Mouse (Mus musculus): ENCODE measurements around the gene C1ql1.

The C1ql1 gene

DNA sequence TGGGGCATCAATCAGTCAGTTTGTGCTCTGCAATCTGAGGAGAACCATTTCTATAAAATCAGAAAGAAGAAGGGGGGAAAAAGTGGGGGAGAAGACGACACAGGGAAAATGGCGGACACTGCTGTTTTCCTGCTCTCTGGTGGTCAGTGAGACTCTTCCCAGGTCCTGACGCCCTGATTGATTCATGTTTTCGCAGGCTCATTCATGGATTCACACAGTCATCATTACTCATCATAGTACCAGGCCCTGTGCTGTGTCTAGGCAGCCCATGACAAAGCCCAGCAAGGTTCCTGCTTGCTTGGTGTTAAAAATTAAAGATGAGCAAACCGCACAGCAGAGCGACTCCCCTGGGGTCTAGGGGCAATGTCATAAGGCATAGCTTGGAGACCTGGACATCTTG, 11.9 kb upstream of the C1ql1 start:
- DNase-seq (ENCODE audit: low spot score), result no peak

DNA sequence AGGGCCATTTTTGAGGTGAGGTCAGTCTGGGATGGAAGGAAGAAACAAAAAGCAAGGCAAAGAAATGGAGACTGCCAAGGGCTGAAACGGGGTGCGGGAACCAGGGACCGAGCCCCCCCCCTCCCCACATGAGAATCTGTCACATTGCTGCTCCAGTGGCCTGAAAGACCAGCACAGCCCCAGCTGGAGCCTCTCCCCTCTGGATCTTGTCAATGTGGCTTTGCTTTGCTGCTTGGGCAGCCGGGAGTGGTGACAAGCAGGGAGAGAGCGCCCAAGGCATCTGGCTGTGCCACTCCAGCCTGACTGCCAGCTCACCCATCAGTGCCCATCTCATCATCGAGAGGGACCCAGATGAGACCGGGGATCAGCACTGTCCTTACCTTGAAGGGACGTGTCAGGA, 11.2 kb upstream of the C1ql1 start:
- DNase-seq (ENCODE audit: low spot score), result no peak

DNA sequence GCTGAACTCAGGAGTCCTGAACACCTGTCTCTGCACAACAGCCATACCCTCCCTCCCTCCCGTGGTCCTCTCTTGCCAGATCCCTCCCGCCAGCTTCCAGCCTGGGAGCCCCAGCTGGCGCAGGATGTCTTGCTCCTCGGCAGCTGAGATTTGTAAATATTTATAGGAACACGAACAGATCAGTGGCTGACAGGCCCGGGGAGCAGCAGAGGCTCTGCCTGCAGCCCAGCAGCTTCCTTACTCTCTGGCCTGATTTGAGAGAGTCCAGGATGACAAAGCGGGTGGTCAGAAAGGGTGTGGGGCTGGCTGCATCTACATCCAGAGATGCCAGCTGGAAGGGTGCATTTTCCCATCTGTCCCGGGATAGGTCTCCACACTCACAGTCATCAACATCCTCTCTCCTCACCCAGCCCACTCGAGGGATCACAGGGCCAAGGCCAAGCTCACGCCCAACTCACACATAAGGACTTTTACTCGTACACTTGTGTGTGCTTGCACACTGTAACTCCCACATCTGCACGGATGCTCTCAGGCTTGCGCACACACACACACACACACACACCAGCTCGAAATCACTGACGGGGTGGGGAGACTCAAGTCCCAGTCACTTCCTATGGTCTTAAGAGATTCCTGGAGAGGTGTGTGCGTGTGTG, 10.6 kb upstream of the C1ql1 start:
- DNase-seq (ENCODE audit: low spot score), result no peak

DNA sequence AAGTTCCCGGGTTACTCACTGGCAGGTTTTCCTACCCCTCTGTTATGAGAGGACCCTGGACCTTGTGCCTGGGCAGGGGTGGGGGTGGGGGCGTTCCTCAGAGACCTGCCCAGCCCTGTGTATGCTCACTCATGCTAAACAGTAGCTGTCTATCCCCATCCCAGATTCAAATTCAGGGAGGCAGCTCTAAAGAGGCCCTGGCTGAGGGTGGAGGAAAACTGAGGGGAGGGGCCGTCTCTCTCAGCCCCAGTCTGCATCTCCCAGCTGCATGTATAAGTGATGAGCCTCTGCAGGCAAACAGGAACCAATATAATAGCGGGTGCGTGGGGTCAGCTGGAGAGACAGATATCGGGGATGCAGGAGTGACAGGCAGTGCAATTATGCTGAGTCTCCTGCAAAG, 6.4 kb upstream of the C1ql1 start:
- DNase-seq (ENCODE audit: low spot score), result no peak

DNA sequence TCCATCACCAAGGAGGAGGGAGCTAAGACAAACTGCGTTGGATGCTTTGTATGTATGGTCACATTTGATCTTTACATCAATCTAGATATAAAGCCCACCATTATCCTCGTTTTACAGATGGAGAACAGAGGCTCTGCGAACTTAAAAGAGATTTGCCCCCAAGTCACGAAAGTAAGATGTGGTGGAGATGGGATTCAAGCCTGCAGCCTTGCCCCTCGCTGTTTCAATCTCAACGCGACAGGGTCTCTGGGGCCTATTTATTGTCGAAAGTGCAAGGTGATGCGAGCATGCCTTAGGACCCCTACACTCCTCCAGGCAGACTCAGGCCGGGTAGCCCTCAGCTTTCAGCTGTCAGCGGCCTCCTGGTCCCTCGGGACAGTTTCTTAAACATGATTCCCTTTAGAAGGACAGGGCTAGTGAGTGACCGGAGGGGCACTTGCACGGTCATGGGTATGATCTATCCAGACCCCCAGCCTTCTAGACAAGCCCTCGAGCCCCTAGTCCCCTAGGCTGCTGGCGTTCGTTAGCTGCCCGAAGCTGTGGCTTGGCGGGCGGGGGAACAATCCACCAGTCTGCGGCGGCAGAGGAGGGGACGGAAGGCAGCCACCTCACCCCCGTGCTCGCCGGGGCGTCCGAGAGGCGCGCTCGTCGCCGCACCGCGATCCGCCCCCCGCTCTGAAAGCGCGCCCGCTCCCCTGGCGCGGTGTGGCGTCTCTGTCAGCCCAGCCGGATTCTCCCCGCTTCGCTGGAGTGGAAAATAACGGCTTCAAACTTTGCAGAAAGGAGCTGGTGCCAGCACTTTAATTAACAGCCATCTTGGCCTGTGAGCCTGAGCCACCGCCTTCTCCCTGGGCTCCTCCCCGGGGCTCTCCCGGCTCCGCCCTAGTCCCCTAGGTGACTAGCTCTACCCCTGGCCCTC, 1.8 kb upstream of the C1ql1 start:
- DNase-seq (ENCODE audit: low spot score), result no peak

DNA sequence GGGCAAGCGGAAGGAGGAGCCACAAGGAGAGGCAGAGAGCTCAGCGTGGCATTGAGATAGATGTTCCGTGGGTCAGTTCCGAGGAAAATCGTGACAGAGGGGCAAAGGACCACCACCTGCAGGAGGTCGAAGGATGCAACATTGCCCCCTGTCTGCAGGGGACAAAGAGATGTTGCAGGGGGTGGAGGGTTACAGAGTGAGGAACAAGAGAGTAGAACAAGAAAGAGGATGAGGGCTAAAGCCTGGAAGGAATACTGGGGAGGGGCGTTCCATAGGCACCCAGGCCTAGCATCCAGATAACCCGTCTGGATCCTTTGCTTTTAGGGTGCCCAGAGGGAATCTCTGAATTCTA, 480 bp upstream of the C1ql1 start:
- DNase-seq (ENCODE audit: low spot score), result no peak

DNA sequence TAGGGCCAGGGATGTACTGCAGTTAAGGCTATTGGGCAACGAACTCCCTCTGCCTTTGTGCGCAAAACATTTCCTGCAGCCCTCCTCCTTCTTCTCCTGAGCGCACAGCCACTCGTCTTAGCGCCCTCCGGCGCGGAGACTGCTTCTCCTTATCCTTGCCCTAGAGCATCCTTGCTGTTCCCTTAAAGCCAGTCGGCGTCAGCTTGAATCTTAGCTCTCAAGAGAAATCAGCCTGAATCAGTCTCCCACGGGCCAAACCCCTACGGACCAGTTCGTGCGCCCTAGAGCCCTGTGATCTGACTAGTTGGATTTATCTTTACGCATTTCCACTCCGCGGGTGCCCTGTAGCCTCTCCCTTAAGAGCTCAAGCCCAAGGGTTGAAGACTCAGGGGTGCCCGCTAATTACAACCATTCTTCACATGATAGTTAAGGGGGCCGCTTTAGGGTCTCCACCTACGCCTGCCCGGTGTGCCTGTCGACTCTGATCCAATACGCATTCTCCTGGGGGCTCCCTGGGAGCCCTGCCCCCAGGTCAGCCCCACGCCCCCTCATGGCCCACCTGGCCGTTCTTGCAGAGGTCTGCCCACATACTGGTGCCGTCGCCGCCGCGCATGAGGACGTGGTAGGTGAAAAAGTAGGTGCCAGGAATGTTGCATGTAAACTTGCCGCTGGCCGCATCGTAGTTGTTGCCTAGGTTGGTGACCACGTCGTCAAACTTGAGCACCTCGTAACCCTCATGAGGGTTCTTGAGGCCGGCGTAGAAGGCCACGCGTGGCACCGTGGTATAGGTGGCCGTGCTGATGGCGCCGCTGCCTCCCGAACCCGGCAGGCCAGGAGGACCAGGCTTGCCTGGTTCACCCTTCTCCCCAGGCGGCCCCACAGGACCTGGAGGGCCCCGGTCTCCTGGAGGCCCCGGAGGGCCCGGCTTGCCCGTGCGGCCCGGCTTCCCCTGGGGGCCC, 903 bp downstream of the C1ql1 start:
- DNase-seq (ENCODE audit: low spot score), result no peak

DNA sequence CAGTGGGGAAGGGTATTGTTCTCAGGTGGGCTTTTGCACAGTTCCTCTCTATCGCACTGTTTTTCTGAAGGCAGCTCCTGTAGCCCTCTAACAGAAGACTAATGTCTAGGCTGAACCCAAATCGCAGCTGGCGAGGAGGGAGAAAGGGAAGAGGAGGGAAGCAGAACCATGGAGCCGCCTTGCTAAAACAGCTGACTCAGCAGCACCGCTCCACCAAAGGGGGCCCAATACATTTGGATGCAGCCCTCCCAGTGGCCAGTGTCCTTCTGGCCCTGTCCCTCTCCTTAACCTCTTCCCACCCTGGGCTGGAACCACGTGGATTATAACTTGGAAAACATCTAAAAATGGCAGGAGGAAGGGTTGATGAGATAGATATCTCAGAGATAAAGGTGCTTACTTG, 5.3 kb downstream of the C1ql1 start:
- no peak for DNase-seq (ENCODE audit: low spot score)

DNA sequence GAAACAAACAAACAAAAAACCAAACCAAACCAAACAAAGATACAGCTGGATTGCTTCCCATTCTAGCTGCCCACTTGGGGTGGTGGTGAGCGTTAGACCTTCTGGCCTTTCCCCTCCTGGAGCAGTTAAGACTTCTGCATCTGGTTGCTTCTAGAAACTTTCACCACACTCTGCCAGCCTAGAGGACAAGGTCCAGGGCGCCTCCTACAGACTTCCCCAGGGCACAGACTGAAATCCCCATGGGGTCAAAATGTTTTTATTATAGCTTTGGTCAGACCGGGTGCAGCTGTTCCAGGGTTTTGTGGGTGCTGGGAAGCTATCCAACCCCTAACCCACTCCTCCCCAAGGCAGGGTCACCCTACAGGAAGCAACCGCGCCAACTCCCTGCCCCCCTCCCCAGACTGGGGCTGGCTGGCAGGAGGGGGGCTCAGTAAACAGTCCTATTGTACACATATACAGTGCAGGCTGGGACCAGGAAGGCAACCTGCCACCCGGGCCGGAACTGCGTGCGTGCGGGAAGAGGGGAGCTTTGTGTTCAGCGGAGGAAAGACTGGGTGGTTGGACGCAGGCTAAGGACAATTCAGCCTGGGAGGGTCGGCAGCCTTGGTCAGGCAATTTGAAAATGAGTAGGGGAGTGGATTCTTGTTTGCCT, 7.3 kb downstream of the C1ql1 start:
- DNase-seq (ENCODE audit: low spot score), result no peak

DNA sequence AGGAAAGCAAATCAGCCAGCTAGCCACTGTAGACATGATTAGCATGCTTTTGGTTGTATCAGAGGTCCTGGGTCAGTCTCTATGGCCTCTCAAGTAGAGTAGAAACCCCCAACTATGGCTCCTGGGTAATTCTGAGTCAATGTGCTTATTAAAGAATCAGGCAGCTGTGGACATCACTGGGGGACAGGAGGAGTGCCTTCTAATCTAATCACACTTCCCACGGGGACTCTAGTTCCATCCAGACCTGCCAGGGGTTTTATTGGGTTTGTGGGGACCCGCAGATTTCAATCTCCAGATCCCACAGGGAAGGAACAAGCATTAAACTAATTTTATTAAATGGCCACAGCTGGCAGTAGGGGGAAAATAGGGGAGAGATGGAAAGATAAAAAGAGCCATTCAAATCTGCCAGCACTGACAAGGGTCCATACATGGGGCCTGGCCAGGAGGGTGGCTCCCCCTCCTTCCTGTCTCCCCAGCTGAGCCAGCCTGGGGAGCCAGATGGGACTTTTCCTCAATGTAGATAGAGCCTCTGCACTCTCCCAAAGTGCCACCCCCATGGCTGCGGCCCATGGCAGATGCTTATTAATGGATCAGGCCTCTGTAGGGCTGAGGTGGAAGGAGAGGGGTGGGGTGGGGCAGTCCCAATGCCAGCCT, 8.8 kb downstream of the C1ql1 start:
- DNase-seq (ENCODE audit: low spot score), result no peak

DNA sequence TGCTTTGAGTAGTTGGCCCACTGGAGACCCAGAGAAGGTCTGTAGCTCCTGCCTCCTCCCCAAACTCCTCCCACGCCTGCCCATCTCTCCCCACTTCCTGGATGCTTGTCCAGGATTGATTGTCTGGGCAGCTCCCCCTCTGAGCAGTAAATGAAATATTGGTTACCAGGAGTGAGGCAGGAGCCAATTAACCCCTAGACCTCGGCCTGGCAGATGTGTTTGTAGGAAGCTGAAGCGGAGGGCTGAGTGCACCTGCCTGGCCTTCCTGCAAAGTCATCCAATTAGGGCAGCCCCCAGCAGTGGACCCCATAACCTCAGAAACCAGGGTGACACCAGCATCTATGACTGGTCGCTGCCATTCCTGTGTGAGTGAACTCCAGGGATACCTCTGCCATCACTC, 10.2 kb downstream of the C1ql1 start:
- no peak for DNase-seq (ENCODE audit: low spot score)

DNA sequence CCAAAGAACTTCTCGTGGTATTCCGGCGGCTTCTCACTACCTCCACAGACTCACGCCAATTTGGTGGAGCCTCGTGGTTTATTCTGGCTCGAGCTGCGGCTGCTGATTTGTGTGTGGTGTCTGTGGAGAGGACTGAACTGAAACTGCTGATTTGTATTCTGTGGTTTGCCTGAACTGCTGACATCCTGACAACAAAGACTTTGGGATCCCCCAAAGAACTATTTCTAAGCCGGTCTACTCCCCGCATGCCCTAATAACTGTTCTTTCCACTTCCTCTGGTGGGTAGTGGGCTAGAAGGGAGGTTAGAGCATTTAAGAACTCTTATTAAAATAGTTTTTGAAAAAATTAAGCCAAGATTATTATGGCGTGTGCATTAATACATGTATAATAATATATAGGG, 15.8 kb downstream of the C1ql1 start:
- DNase-seq (ENCODE audit: low spot score), result no peak

DNA sequence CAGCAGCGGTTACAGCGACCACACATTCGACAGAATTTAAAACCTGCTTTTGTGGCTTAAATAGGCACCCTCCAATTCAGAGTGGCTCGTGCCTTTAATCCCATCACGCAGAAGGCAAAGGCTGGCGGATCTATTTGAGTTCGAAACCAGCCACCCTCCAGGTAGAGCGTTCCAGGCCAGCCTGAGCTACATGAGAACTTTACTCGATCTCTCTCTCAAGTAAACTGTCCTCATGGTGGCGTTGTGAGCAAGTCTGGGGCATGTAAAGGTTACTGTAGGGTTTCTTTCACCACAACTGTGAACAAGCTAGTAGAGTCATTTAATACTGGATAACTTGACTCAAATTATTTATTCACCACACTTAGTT, 21.2 kb downstream of the C1ql1 start:
- DNase-seq (ENCODE audit: low spot score), result no peak

DNA sequence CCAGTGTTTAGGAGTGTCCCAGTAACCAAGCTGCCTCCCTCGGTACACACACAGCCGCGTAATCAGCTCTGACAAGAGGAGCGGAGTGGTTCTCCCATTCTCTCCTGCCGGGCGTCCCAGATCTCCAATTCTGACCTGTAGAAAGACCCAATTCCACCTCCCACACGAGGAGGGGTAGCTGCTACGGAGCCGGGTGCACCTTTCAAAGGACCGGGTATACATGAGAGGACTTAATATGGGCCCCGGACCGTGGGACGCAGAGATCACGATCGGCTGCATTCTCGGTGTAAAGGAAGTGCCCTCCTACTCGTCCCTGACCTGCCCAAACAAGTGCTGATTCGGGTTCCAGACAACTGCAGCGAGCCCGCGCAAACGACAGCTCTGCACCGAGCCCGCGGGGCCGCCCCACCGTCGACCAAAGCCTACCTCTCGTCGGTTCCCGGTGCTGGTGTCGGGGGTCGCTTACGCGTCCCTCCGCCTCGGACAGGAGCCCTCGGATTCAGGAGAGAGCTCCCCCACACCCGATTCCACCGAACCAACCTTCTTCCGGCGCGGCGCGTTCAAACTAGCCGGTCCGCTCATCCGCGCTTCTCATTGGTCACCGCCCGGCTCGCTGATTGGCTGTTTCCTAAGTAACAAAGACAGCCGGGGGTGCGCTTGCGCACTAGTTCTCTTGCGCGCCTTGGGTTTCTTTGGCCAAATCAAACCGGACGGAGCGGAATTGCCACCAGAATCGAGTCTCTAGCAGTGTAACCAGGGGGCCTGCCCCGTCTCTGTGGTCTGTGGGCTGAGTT, 21.7 kb downstream of the C1ql1 start, which contains the start of gene Kif18b:
Gene Kif18b (minus strand): TSS at position 568 of the 794 bp plus-strand sequence.
- peak; percentile 87 for DNase-seq (ENCODE audit: low spot score)

DNA sequence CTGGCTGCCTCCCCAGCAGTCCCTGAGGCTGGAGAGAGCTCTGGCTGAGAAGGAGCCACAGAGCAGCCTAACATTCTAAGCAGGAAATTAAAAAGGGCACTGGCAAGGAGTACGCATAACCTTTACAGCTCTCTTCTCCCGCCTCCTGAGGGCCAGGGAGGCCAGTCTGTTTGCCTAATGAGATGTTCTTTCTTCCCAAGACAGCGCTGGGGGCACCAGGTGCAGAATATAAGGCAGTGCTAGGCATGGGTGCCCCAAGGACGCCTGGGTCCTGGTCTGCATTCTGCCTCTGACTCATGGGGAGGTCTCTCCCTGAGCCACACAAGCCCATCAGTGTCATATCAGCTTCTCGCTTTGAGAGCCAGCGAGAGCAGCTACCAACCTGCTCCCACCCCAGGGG, 25.0 kb downstream of the C1ql1 start:
- DNase-seq (ENCODE audit: low spot score), result no peak

DNA sequence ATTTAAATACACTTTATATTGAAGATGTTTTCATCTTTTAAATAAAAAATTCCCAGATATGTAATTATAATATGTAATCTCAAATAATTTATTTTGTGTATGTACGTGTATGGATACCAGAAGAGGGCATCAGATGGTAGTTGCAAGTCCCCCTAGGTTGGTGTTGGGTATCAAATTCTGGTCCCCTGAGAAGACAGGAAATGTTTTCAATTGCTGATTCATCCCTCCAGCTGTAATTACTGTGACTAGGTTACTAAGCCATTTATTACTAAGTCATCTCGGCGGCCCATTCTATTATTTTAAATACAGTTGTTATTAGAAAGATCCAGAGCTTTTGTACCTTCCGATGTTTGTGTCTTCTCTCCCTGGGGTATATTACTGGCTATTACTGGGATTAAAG, 28.4 kb downstream of the C1ql1 start:
- DNase-seq (ENCODE audit: low spot score), result no peak

DNA sequence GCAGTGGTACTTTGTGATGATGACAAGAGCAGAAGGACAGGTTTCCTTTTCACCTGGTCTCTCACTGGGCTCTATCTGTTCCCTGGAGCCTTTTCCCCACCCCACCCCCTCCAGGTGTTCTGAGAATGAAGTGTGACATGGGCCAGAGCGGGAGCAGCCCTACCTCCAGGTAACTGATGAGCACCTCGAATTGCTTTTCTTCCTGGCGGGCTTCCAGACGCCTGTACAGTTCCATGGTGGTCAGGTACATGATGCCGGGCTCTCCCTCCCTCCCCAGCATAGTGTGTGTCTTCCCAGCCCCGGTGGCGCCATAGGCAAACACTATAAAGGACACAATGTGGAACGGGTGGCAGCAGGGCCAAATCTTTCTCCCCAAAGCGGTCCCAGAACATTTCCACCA, 31.1 kb downstream of the C1ql1 start:
- DNase-seq (ENCODE audit: low spot score), result no peak

DNA sequence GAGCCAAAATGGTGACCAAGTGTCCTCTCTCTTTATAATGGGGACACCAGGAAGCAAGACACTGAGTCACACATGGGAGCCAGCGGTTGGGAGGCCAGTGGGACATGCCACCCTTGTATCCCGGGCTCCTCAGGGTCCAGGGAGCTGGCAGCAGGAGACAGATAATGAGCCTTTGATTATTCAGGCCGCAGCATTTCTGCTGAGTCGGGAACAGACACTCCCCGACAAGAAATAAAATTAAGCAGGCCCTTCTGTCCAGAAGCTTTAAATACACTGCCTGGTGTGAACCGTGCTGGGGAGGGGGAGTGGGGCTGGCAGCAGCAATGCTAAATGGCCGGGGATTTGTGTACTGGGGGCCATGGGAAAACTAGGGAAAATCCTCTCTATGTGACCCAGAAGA, 35.1 kb downstream of the C1ql1 start:
- no peak for DNase-seq (ENCODE audit: low spot score)

DNA sequence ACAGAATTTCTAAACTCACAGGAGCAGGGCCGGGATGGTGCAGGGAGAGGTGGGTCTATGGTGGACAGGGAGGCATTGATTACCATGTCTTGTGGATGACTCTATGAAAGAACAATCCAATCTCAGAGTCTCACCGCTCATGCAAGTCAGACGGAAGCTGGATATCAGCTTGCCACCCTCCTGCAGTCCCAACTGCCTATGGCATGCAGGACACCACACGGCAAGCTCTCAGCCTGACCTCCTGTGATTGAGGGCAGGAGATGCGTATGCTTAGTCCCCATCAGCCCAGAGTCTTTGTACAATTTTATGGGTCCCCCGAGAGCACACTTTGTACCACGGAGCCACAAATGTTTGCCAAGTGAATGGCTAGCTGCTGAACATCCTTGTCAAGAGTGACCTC, 42.8 kb downstream of the C1ql1 start:
- DNase-seq (ENCODE audit: low spot score), result no peak

DNA sequence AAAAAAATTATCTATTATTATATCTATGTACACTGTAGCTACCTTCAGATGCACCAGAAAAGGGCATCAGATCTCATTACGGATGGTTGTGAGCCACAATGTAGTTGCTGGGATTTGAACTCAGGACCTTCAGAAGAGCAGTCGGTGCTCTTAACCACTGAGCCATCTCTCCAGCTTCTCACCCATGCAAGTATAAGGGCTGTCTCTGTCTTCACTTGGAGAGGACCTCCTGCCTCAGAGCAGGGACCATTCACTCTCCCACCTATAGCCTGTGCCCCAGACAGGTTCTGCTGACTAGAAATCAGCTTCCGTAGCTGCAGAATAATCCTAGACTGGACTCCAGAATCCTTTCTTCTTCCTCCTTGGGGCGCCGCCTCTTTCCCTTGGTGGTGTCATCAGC, 44.4 kb downstream of the C1ql1 start:
- no peak for DNase-seq (ENCODE audit: low spot score)

DNA sequence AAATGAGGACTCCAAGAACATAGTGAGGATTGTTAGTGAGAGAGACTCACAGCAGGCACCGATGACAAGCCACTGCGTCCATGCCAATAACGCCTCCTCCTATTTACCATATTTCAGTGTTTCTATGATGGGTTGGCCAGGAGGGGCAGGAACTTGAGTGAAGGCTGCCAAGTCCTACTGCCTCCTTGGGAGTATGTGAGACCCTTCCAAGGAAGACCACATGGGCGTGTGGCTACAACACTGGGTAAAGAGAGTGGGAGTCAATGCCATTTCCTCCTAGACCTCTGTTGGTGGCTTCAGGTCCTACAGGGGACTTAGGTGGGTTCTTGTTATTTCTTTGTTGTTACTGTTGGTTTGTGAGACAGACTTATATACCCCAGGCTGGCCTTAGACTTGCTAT, 45.3 kb downstream of the C1ql1 start:
- DNase-seq (ENCODE audit: low spot score), result no peak

Measured in left cerebral cortex, adult 11 months (tissue).